Mouse (Mus musculus) forebrain, embryonic 10.5 days (tissue): ENCODE results near the gene Atox1. TPM values are rescaled to one million over a fixed set of nuclear protein-coding genes. Genes with fewer than 3 reads are reported as not detected.

ENCODE experiments used
- DNase-seq: peaks from one replicate; pipeline ENCODE4 v3.0.0-alpha.2; 2017; ENCODE audit warnings: low spot score; ENCODE audit errors: extremely low spot score
- H3K27ac ChIP-seq: fragments of 300-500 bp; sonication (generic); 2 replicates; pipeline ENCODE4 v1.5.1; 2016; ENCODE audit warnings: mild to moderate bottlenecking
- H3K27me3 ChIP-seq: fragments of 300-500 bp; sonication (generic); 2 replicates; pipeline ENCODE4 v1.6.1; 2016; ENCODE audit warnings: mild to moderate bottlenecking; ENCODE audit not compliant: poor library complexity, severe bottlenecking
- H3K36me3 ChIP-seq: fragments of 300-500 bp; sonication (generic); replicated peaks from 2 replicates; pipeline ENCODE4 v1.6.1; 2016; ENCODE audit warnings: mild to moderate bottlenecking, moderate library complexity
- H3K4me1 ChIP-seq: fragments of 300-500 bp; sonication (generic); 2 replicates; pipeline ENCODE4 v1.6.1; 2016
- H3K4me3 ChIP-seq: fragments of 300-500 bp; sonication (generic); 2 replicates; pipeline ENCODE4 v1.5.1; 2016; ENCODE audit warnings: mild to moderate bottlenecking, moderate library complexity
- H3K9me3 ChIP-seq: fragments of 300-500 bp; sonication (generic); 2 replicates; pipeline ENCODE4 v1.6.1; 2016; ENCODE audit warnings: mild to moderate bottlenecking, moderate library complexity
- WGBS: fragments of 180-500 bp; shearing (Covaris S2); methylation state at CpG from one replicate; pipeline ENCODE4 v1.1.7; 2016; 5-methylcytosine and 5-hydroxymethylcytosine counted together
- polyA plus RNA-seq: library from polyadenylated mRNA; unstranded; fragments of >200 nt; fragmentation: Nextera tagmentation; extraction: Ambion mirVana; gene quantifications from 2 replicates; pipeline ENCODE4 v1.2.1, GENCODE M21; 2016

The Atox1 gene
- polyA plus RNA-seq, 1 experiment from 2014 or later: 215 TPM

DNA sequence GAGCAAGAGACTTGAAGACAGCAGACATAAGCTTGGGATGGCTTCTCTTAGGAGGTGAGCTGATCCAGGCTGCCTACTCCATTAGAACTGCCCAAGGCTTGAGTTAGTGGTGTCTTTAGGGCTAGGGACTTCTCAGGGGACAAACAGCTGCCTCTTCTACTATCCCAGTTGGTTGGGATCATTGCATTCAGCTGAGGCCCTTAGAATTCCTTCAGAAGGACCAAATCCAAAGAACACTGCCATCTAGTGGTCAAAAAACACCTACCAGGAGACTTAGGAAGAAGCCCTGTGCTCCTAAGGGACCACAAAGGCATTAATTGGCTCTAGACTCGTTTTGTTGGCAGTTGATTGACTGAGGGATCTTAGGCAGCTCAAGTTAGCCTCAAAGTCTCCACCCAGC is 16.3 kb downstream of the Atox1 start:
- H3K9me3 ChIP-seq: no peaks in the 10 kb centered on the region
- H3K36me3 ChIP-seq: peaks cover 21% of the 10 kb centered on the region
- DNase-seq: peak; percentile 29
- H3K27me3 ChIP-seq: no peaks in the 10 kb centered on the region
- no peak overlapping the region for H3K27ac ChIP-seq
- 0 out of 2 replicates have a peak, but pooled peaks cover 4% of the 10 kb centered on the region for H3K4me1 ChIP-seq
- no peak overlapping the region for H3K4me3 ChIP-seq
- 9% methylated on average over 1 of the region's 1 CpGs for WGBS

DNA sequence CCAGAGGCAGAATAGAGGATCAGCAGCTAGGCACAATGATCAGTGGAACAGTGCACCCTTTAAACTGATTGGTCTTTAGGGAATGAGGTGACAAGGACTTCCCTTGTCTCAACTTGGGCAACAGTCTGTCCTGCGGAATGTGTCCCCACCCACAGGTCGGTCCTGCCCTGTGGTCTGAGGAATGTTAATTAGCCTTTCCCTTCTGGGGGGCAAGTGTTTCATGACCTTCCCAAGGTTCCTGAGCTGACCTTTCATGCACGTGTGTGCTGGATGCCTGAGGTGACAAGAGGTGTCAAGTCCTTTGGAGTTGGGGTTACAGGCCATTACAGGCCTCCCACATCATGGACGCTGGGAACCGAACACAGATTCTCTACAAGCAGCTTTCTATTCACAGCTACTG is 21.3 kb downstream of the Atox1 start:
- Histone ChIP-seq H3K27me3 (no peaks in the 10 kb centered on the region), H3K27ac (no peak overlapping the region), H3K4me3 (no peak overlapping the region), H3K36me3 (no peaks in the 10 kb centered on the region), H3K4me1 (peaks cover 16% of the 10 kb centered on the region), H3K9me3 (no peaks in the 10 kb centered on the region)
- DNase-seq: no peak
- 56% methylated on average over 5 of the region's 5 CpGs for WGBS

DNA sequence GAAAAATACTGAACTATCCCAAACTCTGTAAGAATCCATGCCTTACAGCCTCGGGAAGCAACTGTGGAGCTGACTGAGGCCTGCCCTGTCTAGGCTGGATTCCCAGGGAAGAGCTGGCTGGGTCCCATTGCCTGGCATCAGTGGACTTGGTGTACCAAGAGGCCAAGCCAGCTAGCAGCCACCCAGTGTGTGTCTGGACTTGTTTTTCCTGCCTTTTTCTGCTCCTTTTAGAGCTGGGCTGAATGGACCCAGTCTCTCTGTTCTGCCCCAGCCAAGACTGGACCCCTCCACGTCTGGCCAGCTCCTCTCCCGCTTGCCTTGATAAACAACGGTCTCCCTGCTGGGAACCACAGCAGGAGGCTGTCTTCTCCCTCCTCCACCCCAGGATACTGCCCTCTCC is 23.0 kb downstream of the Atox1 start:
- no peak overlapping the region for H3K4me3 ChIP-seq
- no peaks in the 10 kb centered on the region for H3K36me3 ChIP-seq
- DNase-seq: no peak
- 0 out of 2 replicates have a peak overlapping the region, but pooled peaks have one; percentile 3 for H3K27ac ChIP-seq
- H3K4me1 ChIP-seq: peaks cover 16% of the 10 kb centered on the region
- H3K27me3 ChIP-seq: no peaks in the 10 kb centered on the region
- no peaks in the 10 kb centered on the region for H3K9me3 ChIP-seq
- 40% methylated on average over 4 of the region's 4 CpGs for WGBS

DNA sequence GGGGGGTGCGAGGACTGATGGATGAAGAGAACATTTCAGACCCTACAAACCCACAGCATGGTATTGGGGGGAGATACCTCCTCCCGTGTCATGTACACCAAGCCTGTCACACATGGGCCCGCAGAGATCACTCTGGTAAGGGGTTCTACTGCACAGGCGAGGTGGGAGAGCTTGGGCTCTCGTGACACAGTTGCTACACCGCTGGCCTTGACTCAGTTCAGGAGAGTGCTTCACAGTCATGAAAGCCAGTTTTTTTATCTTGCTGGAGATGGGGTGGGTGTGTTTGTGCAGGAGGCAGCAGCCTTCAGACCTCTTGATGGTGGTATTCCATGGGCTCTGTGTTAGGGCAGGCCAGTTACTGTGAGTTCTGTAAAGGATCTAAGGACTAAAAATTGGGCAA is 24.9 kb downstream of the Atox1 start:
- no peak overlapping the region for H3K27ac ChIP-seq

DNA sequence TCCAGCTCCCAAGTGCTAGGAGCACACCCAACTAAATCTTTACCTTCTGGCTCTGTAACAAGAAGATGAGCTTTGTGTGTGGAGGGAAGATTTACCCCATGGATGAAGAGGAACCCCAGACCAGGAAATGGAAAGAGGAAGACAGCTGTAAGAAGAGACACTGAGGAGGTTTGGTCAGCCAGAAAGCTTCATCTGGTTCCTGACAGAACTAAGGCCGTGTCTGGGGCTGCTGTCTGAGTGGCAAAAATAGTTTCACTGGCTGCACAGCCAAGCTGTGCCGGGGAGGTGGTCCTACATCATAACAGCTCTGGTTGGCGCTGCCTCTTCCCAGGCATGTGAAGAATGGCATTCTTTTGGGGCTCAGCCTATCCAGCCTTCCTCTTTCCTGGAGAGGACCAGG is 28.1 kb downstream of the Atox1 start:
- WGBS: 80% methylated on average over 3 of the region's 3 CpGs

More for the DNA sequence above, 24.9 kb downstream of the Atox1 start:
- no peaks in the 10 kb centered on the region for H3K36me3 ChIP-seq
- no peak overlapping the region for H3K4me3 ChIP-seq
- peaks cover 13% of the 10 kb centered on the region for H3K4me1 ChIP-seq
- DNase-seq: no peak
- no peaks in the 10 kb centered on the region for H3K27me3 ChIP-seq
- no peaks in the 10 kb centered on the region for H3K9me3 ChIP-seq
- WGBS: 83% methylated on average over 6 of the region's 6 CpGs

DNA sequence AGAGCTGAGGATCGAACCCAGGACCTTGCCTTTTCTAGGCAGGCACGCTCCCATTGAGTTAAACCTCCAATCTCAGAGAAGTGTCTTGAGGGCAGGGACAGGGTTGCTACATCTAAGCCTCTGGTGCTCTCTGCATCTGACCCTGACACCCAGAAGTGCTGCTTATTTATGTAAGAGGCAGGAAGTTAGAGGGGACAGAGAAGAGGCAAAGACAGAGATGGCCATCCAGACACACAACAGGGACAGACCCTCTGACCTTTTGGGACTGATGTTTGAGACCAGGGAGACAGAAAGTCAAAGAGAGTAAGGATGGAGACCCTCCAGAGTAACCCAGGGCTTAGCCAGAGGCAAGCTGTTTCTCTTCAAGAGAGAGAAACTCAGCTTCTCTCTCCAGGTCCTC is 31.1 kb downstream of the Atox1 start:
- H3K4me3 ChIP-seq: no peak overlapping the region
- peaks cover 4% of the 10 kb centered on the region; the same call in 1 of the 2 replicates for H3K27me3 ChIP-seq
- no peaks in the 10 kb centered on the region for H3K9me3 ChIP-seq
- 91% methylated on average over 2 of the region's 2 CpGs for WGBS
- peaks cover 27% of the 10 kb centered on the region for H3K4me1 ChIP-seq
- no peak for DNase-seq
- H3K36me3 ChIP-seq: no peaks in the 10 kb centered on the region
- 0 out of 2 replicates have a peak overlapping the region, but pooled peaks have one; percentile 30 for H3K27ac ChIP-seq

More for the DNA sequence above, 28.1 kb downstream of the Atox1 start:
- no peak overlapping the region for H3K4me3 ChIP-seq
- no peak overlapping the region for H3K27ac ChIP-seq
- H3K36me3 ChIP-seq: no peaks in the 10 kb centered on the region
- peaks cover 13% of the 10 kb centered on the region for H3K4me1 ChIP-seq
- H3K27me3 ChIP-seq: no peaks in the 10 kb centered on the region
- H3K9me3 ChIP-seq: no peaks in the 10 kb centered on the region
- DNase-seq: no peak

DNA sequence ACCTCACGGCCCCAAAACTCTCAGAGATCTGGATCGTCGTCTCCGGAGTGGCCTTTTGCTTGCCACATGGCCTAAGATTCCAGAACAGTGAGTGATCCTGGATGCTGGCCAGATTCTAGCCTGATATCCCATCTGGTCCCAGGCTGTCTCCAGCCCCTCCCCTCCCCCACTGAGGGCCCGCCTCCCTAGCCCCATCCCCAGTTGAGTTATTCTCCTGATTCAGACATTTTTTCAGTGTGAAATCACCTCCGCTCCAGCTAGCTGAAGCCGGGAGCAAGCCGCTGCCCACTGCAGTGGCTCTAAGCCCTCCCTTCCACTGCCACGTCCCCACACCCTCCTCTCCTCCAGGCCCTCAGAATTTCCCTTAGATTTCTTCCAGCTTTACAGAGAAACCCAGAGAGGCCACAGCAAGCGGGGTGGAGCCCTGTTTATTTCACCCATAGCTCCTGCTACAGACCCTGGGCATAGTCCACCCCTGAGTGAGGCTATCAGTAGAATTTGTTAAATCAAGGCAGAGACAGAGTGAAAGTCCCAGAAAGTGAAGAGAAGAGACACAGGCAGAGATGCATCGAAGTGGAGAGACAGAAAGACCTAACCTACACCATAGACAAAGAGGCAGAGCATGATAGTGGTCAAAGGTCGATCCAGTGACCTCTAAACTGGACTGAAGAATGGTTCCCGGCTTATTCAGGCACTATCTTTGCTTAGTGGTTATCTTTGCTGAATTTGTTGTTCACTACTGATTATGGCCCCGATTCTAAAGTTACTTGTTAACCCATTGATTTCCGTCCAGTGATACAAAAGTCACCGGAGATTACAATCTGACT is 32.6 kb downstream of the Atox1 start:
- Histone ChIP-seq H3K36me3 (no peaks in the 10 kb centered on the region), H3K27me3 (peaks cover 10% of the 10 kb centered on the region; the same call in 1 of the 2 replicates), H3K4me3 (no peak overlapping the region), H3K4me1 (peaks cover 43% of the 10 kb centered on the region), H3K27ac (peak overlapping the region; percentile 85), H3K9me3 (no peaks in the 10 kb centered on the region)
- DNase-seq: peak; percentile 63
- 49% methylated on average over 16 of the region's 16 CpGs for WGBS

DNA sequence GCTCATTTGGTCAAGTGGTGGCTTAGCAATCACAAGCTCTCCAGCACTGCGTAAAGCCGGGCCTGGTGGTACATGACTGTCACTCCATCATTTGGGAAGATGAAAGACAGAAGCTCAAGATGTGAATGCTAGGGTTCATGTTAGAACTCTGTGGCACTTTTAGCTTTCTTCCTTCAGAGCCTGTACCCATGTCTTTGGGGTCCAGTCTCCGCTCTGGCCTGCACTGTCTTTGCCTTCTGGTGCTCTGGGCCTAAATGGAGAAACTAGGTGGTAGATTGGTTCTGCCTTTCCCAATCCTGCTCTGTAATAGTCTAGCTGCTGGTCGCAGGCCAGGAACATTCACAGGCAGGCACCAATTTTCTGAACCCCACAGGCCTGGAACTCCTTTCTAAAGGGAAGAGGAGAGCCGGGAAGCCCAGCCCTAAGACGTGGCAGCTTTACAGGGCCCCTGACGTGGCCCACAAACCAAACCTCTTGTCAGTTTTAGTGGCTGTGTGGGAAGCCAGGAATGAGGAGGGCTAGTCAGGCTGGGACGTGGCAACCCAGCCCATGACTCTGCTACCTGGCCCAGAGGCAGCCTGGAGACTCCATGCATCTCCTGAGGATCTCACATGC is 36.2 kb downstream of the Atox1 start:
- peaks cover 59% of the 10 kb centered on the region for H3K4me1 ChIP-seq
- H3K27me3 ChIP-seq: peaks cover 10% of the 10 kb centered on the region; the same call in 1 of the 2 replicates
- no peak for DNase-seq
- no peak overlapping the region for H3K4me3 ChIP-seq
- no peaks in the 10 kb centered on the region for H3K9me3 ChIP-seq
- no peaks in the 10 kb centered on the region for H3K36me3 ChIP-seq
- WGBS: 78% methylated on average over 8 of the region's 8 CpGs
- peak overlapping the region; percentile 69 for H3K27ac ChIP-seq

DNA sequence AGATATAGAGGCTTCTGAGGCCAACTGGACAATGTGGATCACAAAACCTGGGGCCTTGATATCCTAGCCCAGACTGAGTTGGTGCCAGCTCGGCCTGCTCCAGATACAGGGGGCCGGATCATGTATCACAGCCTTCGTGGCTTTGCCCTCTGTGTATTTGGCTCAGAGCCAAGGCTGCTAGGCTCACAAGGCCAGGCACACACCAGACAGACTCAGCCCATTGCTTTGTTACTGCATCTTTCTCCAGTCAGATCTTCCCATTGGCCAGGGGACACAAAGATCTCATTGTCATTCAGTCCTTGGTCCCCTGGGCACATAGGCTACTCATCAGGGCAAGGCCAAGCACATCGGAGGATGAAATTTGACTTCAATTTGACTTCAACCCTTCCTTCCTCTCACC is 37.3 kb downstream of the Atox1 start:
- Histone ChIP-seq H3K27me3 (peaks cover 10% of the 10 kb centered on the region; the same call in 1 of the 2 replicates), H3K36me3 (no peaks in the 10 kb centered on the region), H3K4me1 (peaks cover 70% of the 10 kb centered on the region), H3K4me3 (no peak overlapping the region), H3K9me3 (no peaks in the 10 kb centered on the region), H3K27ac (peak overlapping the region; percentile 49)
- DNase-seq: no peak
- WGBS: 58% methylated on average over 4 of the region's 4 CpGs

DNA sequence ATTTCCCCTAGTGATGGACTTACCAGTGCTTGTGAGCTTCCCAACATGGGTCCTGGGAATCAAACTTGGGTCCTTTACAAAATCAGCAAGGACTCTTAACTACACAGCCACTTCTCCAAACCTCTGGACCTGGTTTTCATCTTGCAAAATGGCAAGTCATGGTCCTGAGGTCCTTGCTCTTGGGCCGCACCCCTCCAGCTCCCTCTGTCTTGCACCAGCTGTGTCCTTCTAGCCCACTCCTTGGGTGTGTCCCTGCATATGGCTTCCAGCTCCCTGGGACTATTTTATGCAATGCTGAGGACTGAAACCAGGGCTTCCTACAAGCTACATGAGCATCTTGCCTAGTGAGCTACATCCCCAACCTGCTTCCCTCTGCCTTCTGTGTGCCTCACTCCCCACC is 38.1 kb downstream of the Atox1 start, which contains the start of gene Sparc:
Gene Sparc, minus strand, starts transcription at position 206 of the 400 bp plus-strand sequence.
- 93% methylated on average over 1 of the region's 1 CpGs for WGBS
- Histone ChIP-seq H3K9me3 (no peaks in the 10 kb centered on the region), H3K36me3 (no peaks in the 10 kb centered on the region), H3K4me1 (peaks cover 70% of the 10 kb centered on the region), H3K27ac (peak within 1 kb of the TSS; percentile 49), H3K27me3 (peaks cover 10% of the 10 kb centered on the region; the same call in 1 of the 2 replicates), H3K4me3 (no peak within 1 kb of the TSS)
- DNase-seq: no peak

DNA sequence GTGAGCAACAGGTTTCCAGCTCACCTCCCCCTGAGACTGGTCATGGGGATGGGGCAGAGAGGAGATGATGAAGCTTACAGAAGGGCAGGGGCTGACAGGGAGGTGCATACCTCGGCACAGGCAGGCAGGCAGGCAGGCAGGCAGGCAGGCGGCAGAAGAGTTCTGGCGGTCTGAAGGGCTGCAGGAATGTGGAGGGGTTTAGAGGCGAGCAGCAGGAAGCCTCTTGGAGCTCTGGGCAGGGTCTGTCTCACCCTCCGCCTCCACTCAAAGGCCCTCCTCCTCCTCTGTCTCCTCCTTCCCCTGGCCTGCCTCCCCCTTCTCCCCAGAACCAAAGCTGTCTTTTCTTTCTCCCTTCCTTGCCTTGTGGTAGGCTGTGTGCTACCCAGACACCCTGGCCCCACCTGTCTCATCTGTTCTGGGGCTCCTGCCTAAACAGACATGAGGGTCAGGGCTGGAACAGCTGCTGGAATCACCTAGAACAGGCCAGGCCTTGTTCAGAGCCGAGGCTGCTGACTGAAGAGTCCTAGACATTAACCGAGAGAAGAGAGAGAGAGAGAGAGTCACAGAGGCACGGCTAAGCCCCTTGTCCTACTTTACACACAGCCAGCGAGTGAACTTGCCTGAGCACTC is 41.2 kb downstream of the Atox1 start:
- 3% methylated on average over 9 of the region's 9 CpGs for WGBS
- H3K4me3 ChIP-seq: peak overlapping the region; percentile 60
- no peaks in the 10 kb centered on the region for H3K9me3 ChIP-seq
- H3K27me3 ChIP-seq: peaks cover 3% of the 10 kb centered on the region; the same call in 1 of the 2 replicates
- 0 out of 2 replicates have a peak, but pooled peaks cover 6% of the 10 kb centered on the region for H3K36me3 ChIP-seq
- peak overlapping the region; percentile 93 for H3K27ac ChIP-seq
- peak; percentile 74 for DNase-seq
- H3K4me1 ChIP-seq: peaks cover 68% of the 10 kb centered on the region

DNA sequence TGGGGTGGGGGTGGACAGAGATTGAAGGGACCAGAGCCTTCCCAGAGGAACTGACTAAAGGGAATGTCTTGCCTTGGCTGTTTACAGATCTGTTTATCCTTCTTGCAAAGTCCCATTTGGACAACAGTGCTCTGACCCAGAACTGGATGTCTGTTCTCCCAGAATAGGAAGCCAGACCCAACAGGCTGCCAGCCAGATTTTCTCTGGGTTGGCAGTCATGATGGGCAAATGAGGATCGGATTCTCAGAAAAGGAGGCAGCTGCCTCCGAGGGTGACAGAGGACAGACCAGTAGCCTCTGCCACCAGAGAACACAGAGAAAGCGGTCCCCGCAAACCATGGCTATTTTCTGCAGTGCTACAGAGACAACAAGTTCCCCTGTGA is 41.8 kb downstream of the Atox1 start:
- 3% methylated on average over 4 of the region's 4 CpGs for WGBS
- Histone ChIP-seq H3K27ac (peak overlapping the region; percentile 93), H3K4me3 (peak overlapping the region; percentile 60)

More for the DNA sequence above, 41.8 kb downstream of the Atox1 start:
- H3K4me1 ChIP-seq: peaks cover 65% of the 10 kb centered on the region
- peaks cover 6% of the 10 kb centered on the region; the same call in 1 of the 2 replicates for H3K36me3 ChIP-seq
- DNase-seq: no peak
- H3K9me3 ChIP-seq: no peaks in the 10 kb centered on the region
- H3K27me3 ChIP-seq: no peaks in the 10 kb centered on the region
